Mouse (Mus musculus): ENCODE measurements around the gene St13. TPM values are rescaled to one million over a fixed set of nuclear protein-coding genes. Genes with fewer than 3 reads are reported as not detected.

The St13 gene
- polyA plus RNA-seq, 1 experiment from 2014 or later = 203 TPM

DNA sequence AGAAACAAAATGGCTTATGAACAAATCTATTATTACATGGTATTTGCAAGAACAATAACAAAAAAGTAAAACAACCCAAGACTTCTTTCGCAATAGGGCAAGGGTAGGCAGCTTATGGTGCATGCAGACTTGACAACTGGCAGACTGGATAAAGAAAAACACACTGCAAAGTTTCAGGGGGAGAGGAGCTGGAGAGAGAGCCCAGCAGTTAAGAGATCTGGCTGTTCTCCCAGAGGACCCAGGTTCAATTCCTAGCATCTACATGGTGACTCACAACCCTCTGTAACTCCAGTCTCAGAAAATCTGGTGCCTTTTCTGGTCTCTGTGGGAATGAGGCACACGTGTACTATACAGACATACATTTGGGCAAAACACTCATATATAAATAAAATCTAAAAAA is 58.5 kb downstream of the St13 start:
- H3K9ac ChIP-seq (replicated peaks) = no peak overlapping the region
- 92% methylated on average over 2 of the region's 2 CpGs for WGBS
- no peak overlapping the region for H3K4me2 ChIP-seq (replicated peaks)
- H3K4me1 ChIP-seq = no peaks in the 10 kb centered on the region
- ATAC-seq (ENCODE audit: low FRiP score, low read depth) = no peak
- no peaks in the 10 kb centered on the region for H3K27me3 ChIP-seq
- no peak overlapping the region for H3K27ac ChIP-seq (replicated peaks)
- H3K36me3 ChIP-seq = peaks cover 28% of the 10 kb centered on the region
- H3K4me3 ChIP-seq = no peak overlapping the region
- no peaks in the 10 kb centered on the region for H3K9me3 ChIP-seq

DNA sequence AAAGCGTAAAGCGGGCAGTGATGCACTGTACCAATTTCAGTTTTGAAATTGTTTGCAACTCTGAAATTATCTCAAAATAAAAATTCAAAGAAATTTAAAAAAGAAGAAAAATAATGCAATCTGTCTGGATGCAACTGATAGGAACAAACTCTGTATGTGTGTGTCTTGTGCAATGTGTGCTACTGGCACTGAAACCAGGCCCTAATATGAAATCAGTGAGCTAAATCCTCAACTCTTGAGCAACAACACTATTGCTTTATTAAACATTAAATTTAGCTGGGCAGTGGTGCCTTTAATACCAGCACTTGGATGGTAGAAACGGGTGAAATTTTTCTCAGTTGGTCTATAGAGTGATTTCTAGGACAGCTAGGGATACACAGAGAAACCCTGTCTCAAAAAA is 60.7 kb downstream of the St13 start:
- H3K27ac ChIP-seq (replicated peaks) = no peak overlapping the region
- peaks cover 41% of the 10 kb centered on the region for H3K36me3 ChIP-seq
- H3K4me1 ChIP-seq = no peaks in the 10 kb centered on the region
- 95% methylated on average over 3 of the region's 3 CpGs for WGBS
- no peaks in the 10 kb centered on the region for H3K9me3 ChIP-seq
- H3K4me2 ChIP-seq (replicated peaks) = no peak overlapping the region
- H3K4me3 ChIP-seq = no peak overlapping the region
- no peak for ATAC-seq (ENCODE audit: low FRiP score, low read depth)
- H3K9ac ChIP-seq (replicated peaks) = no peak overlapping the region
- no peaks in the 10 kb centered on the region for H3K27me3 ChIP-seq

DNA sequence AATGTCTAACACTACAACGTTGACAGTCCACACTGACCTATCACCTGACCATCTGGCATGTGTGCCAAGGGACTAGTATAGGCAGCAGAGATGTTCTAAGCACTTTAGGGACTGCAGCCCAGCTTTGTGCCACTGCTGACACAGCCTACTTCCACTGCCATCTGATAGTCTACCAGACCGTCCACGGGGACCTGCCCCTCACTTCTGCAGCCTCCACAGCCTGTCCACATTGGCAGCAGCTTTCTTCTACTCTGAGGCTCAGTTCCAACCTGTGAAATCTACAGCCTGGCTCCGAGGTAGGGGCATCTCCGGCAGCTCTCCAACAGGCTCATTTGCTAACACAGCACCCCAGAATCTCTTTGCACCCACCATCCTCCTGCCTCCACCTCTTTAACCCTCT is 63.4 kb downstream of the St13 start:
- no peak overlapping the region for H3K4me2 ChIP-seq (replicated peaks)
- 89% methylated on average over 5 of the region's 5 CpGs for WGBS
- H3K36me3 ChIP-seq = peaks cover 65% of the 10 kb centered on the region
- no peak for ATAC-seq (ENCODE audit: low FRiP score, low read depth)
- H3K27me3 ChIP-seq = no peaks in the 10 kb centered on the region
- H3K9me3 ChIP-seq = no peaks in the 10 kb centered on the region
- H3K9ac ChIP-seq (replicated peaks) = no peak overlapping the region
- no peak overlapping the region for H3K27ac ChIP-seq (replicated peaks)
- H3K4me3 ChIP-seq = no peak overlapping the region
- H3K4me1 ChIP-seq = no peaks in the 10 kb centered on the region

DNA sequence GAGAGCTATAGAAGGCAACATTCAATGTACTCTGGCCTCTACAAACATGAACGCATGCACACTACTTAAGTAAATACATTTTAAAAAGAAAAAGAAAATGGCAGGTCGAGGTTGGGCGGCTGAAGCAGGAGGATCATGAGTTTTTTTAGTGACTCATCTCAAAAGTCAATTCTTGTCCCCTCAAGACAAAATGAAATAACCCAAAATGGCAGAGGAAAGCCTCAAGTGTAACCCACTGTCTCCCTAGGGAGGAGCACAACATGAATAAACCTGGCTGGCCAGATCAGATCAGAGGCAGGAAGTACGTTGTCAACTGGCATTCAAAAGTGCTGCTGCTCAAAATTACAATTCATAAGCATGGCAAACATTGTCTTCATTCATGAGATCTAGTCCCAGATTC is 67.4 kb downstream of the St13 start:
- H3K36me3 ChIP-seq = peaks cover 64% of the 10 kb centered on the region
- no peak overlapping the region for H3K9ac ChIP-seq (replicated peaks)
- H3K4me2 ChIP-seq (replicated peaks) = no peak overlapping the region
- WGBS = 96% methylated on average over 4 of the region's 4 CpGs
- H3K9me3 ChIP-seq = no peaks in the 10 kb centered on the region
- no peaks in the 10 kb centered on the region for H3K27me3 ChIP-seq
- no peak for ATAC-seq (ENCODE audit: low FRiP score, low read depth)
- no peaks in the 10 kb centered on the region for H3K4me1 ChIP-seq
- H3K27ac ChIP-seq (replicated peaks) = no peak overlapping the region
- no peak overlapping the region for H3K4me3 ChIP-seq

DNA sequence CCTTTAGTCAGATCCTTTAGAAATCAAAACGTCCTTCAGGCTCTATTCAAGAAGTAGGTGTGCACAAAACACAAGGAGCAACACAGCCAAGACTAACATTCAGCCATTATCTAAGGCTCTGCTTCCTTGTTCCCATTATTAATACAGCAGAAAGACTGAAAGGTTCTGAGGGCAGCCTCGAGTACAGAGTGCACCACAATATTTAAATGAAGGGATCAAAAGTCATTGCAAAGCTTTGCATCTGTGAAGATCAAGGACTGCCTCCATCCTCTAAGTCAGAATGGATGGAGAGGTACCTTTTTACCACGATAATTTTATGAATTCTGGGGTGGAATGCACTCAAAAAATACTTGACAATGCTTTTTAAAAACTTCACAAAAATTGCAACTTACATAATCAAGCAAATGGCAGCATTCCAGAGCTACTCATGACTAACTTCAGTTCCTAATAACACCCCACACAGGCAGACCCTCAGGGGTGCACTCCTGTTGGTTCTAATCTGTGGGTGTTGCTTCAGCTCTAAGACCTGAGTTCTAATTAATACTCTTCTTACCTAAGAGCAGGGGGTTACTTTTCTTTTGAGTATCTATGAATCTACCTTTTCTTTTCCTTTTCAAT is 69.0 kb downstream of the St13 start:
- Histone ChIP-seq H3K27ac (replicated peaks) (no peak overlapping the region), H3K4me1 (no peaks in the 10 kb centered on the region), H3K9me3 (no peaks in the 10 kb centered on the region), H3K4me2 (replicated peaks) (no peak overlapping the region), H3K4me3 (no peak overlapping the region), H3K9ac (replicated peaks) (no peak overlapping the region), H3K27me3 (no peaks in the 10 kb centered on the region), H3K36me3 (peaks cover 66% of the 10 kb centered on the region)
- 79% methylated on average over 3 of the region's 3 CpGs for WGBS
- no peak for ATAC-seq (ENCODE audit: low FRiP score, low read depth)

DNA sequence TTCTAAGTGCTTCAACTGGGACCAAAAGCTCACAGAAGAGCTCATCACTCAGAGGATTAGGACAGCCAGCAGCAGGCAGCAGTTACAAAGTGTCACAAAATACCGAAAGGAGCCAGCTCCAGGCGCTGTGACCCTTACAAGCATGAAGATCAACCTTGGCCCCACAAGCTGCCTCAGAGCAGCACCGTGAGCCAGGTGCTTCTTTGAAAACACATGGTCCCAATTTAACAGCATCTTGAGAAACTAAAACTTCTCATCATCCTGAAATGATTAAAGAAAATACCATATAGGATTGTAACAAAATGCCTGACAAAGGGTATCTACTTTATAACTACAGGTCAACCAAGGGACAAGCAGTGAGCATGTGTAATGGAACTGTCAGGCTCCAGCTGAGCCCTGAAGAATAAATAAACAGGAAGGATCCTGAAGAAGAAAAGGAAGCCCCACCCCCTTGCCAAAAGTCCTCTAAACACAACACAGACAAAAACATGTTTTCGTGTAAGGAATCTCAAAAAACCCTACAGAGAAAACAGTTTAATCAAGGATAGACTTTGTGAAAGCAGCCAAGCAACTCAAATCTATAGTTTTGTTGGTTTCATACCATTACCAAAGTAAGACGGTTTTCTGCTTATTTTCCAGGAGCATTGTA is 70.0 kb downstream of the St13 start:
- no peak for ATAC-seq (ENCODE audit: low FRiP score, low read depth)
- Histone ChIP-seq H3K27me3 (no peaks in the 10 kb centered on the region), H3K9me3 (no peaks in the 10 kb centered on the region), H3K4me2 (replicated peaks) (no peak overlapping the region), H3K27ac (replicated peaks) (no peak overlapping the region), H3K36me3 (peaks cover 63% of the 10 kb centered on the region), H3K4me1 (no peaks in the 10 kb centered on the region), H3K4me3 (no peak overlapping the region), H3K9ac (replicated peaks) (no peak overlapping the region)
- 76% methylated on average over 5 of the region's 5 CpGs for WGBS

DNA sequence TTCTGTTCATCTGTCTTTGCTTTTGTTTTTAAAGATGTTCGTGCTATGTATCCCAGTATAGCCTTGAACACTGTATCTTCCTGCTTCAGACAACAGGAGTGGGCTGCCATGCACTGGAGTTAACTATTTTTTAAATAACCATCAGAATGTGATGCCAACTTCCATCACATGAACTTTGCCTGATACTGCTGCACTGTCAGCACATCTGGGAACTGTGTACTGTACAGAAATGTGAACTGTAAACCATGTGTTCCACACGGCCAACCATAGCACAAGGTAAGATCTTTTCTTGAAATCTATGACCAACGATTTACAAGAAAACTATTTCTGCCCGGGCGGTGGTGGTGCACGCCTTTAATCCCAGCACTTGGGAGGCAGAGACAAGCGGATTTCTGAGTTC is 72.4 kb downstream of the St13 start:
- 94% methylated on average over 7 of the region's 7 CpGs for WGBS
- ATAC-seq (ENCODE audit: low FRiP score, low read depth) = no peak
- H3K36me3 ChIP-seq = peaks cover 52% of the 10 kb centered on the region

DNA sequence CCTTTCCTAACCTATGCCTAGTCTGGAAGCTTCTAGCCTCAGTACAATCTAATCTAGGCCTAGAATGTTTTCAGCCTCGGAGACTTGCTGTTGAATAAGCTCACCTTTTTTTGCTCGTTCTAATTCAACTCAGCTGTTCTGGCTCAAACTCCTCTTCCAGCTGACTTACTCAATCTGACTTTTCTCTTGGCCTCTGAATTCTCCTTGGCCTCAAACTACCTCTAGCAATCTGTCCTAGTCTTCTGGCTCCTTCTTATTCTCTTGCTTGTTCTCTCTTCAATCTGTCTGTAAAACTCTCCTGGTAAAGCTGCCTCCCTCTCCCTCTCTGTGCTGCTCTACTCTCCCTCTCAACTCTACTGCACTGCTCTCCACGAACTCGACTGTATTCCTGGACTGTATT is 74.9 kb downstream of the St13 start:
- H3K9ac ChIP-seq (replicated peaks) = no peak overlapping the region
- H3K27me3 ChIP-seq = no peaks in the 10 kb centered on the region
- H3K4me3 ChIP-seq = no peak overlapping the region
- ATAC-seq (ENCODE audit: low FRiP score, low read depth) = no peak
- no peak overlapping the region for H3K4me2 ChIP-seq (replicated peaks)
- H3K36me3 ChIP-seq = peaks cover 65% of the 10 kb centered on the region
- no peaks in the 10 kb centered on the region for H3K9me3 ChIP-seq
- 86% methylated on average over 4 of the region's 4 CpGs for WGBS
- H3K4me1 ChIP-seq = no peaks in the 10 kb centered on the region
- no peak overlapping the region for H3K27ac ChIP-seq (replicated peaks)

More for the DNA sequence above, 72.4 kb downstream of the St13 start:
- Histone ChIP-seq H3K4me1 (no peaks in the 10 kb centered on the region), H3K4me3 (no peak overlapping the region), H3K27me3 (no peaks in the 10 kb centered on the region), H3K4me2 (replicated peaks) (no peak overlapping the region), H3K9me3 (no peaks in the 10 kb centered on the region), H3K27ac (replicated peaks) (no peak overlapping the region), H3K9ac (replicated peaks) (no peak overlapping the region)

DNA sequence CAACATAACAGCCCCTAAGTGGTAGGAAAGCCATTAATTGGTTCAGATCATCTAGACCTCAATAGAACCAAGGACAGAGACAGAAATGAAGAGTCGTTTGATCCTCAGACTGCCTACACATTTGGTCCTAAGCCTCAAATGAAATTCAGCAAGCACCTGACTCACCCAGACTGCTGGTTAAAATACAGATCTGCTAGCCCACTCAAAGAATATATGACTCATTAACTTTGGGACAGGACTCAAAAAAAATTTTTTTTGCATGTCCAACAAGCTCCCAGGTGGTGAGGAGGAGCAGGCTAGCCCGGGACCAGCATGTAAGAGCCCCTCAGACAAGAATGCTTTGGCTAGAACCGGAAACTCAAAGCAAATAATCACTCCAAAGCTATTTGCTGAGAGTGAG is 79.7 kb downstream of the St13 start:
- no peak overlapping the region for H3K9ac ChIP-seq (replicated peaks)
- ATAC-seq (ENCODE audit: low FRiP score, low read depth) = no peak
- no peak overlapping the region for H3K27ac ChIP-seq (replicated peaks)
- H3K9me3 ChIP-seq = no peaks in the 10 kb centered on the region
- H3K4me2 ChIP-seq (replicated peaks) = no peak overlapping the region
- no peaks in the 10 kb centered on the region for H3K27me3 ChIP-seq
- peaks cover 71% of the 10 kb centered on the region for H3K36me3 ChIP-seq
- 93% methylated on average over 3 of the region's 3 CpGs for WGBS
- H3K4me1 ChIP-seq = no peaks in the 10 kb centered on the region
- no peak overlapping the region for H3K4me3 ChIP-seq

DNA sequence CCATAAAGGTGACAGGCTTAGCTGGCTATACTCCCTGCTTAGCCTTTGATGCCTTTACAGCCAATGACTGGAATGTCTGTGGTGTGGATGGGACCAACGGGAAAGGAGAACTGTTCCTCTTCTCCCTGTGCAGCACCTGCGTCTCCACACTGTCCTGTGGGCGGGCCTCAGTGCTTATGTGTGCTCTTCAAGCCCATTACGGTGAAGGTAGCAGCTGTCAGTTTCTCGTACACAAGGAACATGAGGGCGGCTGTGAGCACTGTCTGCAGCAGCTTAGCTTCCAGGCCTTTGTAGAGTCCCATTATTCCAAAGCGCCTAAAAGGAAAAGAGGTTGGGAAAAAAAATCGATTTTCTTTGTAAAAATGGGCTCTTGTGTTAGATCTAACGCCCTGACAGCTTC is 80.4 kb downstream of the St13 start:
- H3K9ac ChIP-seq (replicated peaks) = no peak overlapping the region
- H3K9me3 ChIP-seq = no peaks in the 10 kb centered on the region
- H3K4me3 ChIP-seq = no peak overlapping the region
- no peaks in the 10 kb centered on the region for H3K27me3 ChIP-seq
- no peak overlapping the region for H3K27ac ChIP-seq (replicated peaks)
- H3K4me2 ChIP-seq (replicated peaks) = no peak overlapping the region
- ATAC-seq (ENCODE audit: low FRiP score, low read depth) = no peak
- H3K4me1 ChIP-seq = no peaks in the 10 kb centered on the region
- WGBS = 93% methylated on average over 9 of the region's 9 CpGs
- H3K36me3 ChIP-seq = peaks cover 71% of the 10 kb centered on the region

DNA sequence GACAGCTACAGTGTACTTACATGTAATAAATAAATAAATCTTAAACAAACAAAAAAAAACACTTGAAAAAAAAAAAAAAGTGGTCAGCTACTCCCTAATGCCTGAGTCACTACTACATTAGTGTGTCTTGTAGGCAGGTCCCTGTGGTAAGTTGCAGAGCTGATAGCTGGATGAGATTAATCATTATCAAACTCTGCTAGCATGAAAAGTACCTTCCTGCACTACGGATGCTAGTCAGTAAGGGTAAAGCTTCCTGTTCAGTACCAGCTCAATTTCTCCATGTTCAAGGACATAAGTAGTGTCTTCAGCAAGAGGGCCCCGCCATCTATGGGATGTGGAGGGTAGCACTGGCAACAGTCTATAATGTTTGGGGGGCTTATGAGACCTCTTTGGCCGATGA is 85.9 kb downstream of the St13 start:
- no peaks in the 10 kb centered on the region for H3K27me3 ChIP-seq
- no peak for ATAC-seq (ENCODE audit: low FRiP score, low read depth)
- no peak overlapping the region for H3K9ac ChIP-seq (replicated peaks)
- WGBS = 97% methylated on average over 3 of the region's 3 CpGs
- H3K4me2 ChIP-seq (replicated peaks) = no peak overlapping the region
- H3K9me3 ChIP-seq = no peaks in the 10 kb centered on the region
- no peak overlapping the region for H3K27ac ChIP-seq (replicated peaks)
- H3K36me3 ChIP-seq = peaks cover 30% of the 10 kb centered on the region
- no peak overlapping the region for H3K4me3 ChIP-seq
- no peaks in the 10 kb centered on the region for H3K4me1 ChIP-seq
